Mouse (Mus musculus) liver, postnatal 0 days (tissue): Measurements from ENCODE around the gene Itpk1.

Source experiments
- CTCF ChIP-seq: sonication (generic); IDR thresholded peaks from 2 replicates; pipeline ENCODE4 v1.5.1; 2016; ENCODE audit warnings: antibody characterized with exemption, low read depth
- EP300 ChIP-seq: IDR thresholded peaks from 2 replicates; pipeline ENCODE4 v1.6.1; 2016; ENCODE audit warnings: antibody characterized with exemption, low read depth, mild to moderate bottlenecking

- TF ChIP-seq CTCF (no peak), EP300 (no peak)
Observed at GRCm38 (mm10) chr12:102553705-102554275, 150.9 kb downstream of the Itpk1 start.
